Mouse (Mus musculus) G1E (cell line): Measurements from ENCODE around the gene Colq. TPM values are rescaled to one million over a fixed set of nuclear protein-coding genes. Genes with fewer than 3 reads are reported as not detected.

ENCODE experiments used
- ATAC-seq: 2 replicates; pipeline ENCODE4 v1.8.0; 2016; ENCODE audit warnings: mild to moderate bottlenecking; ENCODE audit not compliant: insufficient number of reproducible peaks, poor library complexity, low FRiP score, severe bottlenecking; ENCODE audit errors: extremely low read depth
- DNase-seq: peaks from one replicate; pipeline ENCODE4 v3.0.0; 2012; ENCODE audit warnings: low spot score
- H3K27me3 ChIP-seq: 2 replicates; pipeline ENCODE4 v1.6.1; 2012; ENCODE audit warnings: mild to moderate bottlenecking, low read length, inconsistent platforms; ENCODE audit not compliant: insufficient read depth
- H3K36me3 ChIP-seq: replicated peaks from 2 replicates; pipeline ENCODE3; 2012; ENCODE audit warnings: mild to moderate bottlenecking, inconsistent platforms
- H3K4me1 ChIP-seq: 2 replicates; pipeline ENCODE4 v1.6.1; 2012; ENCODE audit warnings: low read depth, low read length, inconsistent platforms, mixed read lengths; ENCODE audit not compliant: insufficient read depth
- H3K4me3 ChIP-seq: 2 replicates; pipeline ENCODE4 v1.5.1; 2012; ENCODE audit warnings: low read depth, mild to moderate bottlenecking, inconsistent platforms, low read length, moderate library complexity, mixed read lengths
- H3K9me3 ChIP-seq: replicated peaks from 2 replicates; pipeline ENCODE4 v1.6.1; 2012; ENCODE audit warnings: inconsistent platforms
- CTCF ChIP-seq: IDR thresholded peaks from 2 replicates; pipeline ENCODE4 v1.5.1; 2012; ENCODE audit warnings: low read depth, low read length, inconsistent platforms, mixed read lengths
- GATA1 ChIP-seq: IDR thresholded peaks from 2 replicates; pipeline ENCODE4 v1.6.1; 2012; ENCODE audit warnings: borderline replicate concordance, low read length, inconsistent platforms, mixed read lengths
- GATA2 ChIP-seq: IDR thresholded peaks from 2 replicates; pipeline ENCODE4 v1.6.1; 2012; ENCODE audit warnings: low read depth, low read length, inconsistent platforms, borderline replicate concordance
- POLR2AphosphoS5 ChIP-seq: IDR thresholded peaks from 2 replicates; pipeline ENCODE4 v1.6.1; 2012; ENCODE audit warnings: low read depth, low read length, inconsistent platforms; ENCODE audit not compliant: insufficient replicate concordance
- TAL1 ChIP-seq: conservative IDR thresholded peaks from 2 replicates; pipeline ENCODE4 v1.6.1; 2012; ENCODE audit warnings: low read depth, low read length, inconsistent platforms, mixed read lengths
- polyA plus RNA-seq: library from polyadenylated mRNA; stranded (reverse); fragments of >175 nt; gene quantifications from 2 replicates; pipeline ENCODE4 v1.2.3, GENCODE M21; 2012
- total RNA-seq, 2 experiments: library from RNA; stranded (forward) in 1 of 2; stranded (reverse) in 1 of 2; fragments of 200-1000 nt in 1 of 2; fragments of >200 nt in 1 of 2; fragmentation: Nextera tagmentation in 1 of 2; gene quantifications; 2 replicates each; pipeline ENCODE4 v1.2.3; 2014 to 2017

Gene Colq
- not detected in 2 replicates for total RNA-seq (2014; fragmentation: Nextera tagmentation)
- total RNA-seq (2017) = 0.06 and 0.44 TPM in 2 replicates
- not detected in 2 replicates for polyA plus RNA-seq

DNA sequence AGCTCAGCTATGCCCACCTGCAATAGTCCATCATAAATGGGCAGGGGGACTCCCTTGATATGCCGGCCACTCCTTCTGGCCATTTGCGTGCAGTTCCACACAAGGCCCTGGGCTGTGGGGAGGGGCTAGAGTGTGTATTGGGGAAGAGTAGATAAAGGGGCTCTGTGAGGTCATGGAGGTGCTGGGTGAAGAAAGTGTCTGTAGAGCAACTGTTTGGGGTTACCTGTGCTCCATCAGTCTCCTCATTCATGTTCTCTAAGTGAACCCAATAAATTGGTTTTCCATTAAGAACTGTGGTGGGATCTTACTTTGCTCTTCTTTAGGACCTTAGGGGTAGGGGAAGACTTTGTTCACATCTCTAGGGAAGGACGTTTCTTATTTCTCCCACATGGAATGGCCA lies at the start of gene Colq:
Gene Colq, minus strand, starts transcription at position 101 of the 400 bp plus-strand sequence.
- H3K27me3 ChIP-seq = peaks cover 9% of the 10 kb centered on the region; the same call in 1 of the 2 replicates
- no peak for ATAC-seq
- no peaks in the 10 kb centered on the region for H3K9me3 ChIP-seq
- TF ChIP-seq CTCF = no peak
- TF ChIP-seq POLR2AphosphoS5 = no peak
- TF ChIP-seq GATA1 = no peak
- TF ChIP-seq GATA2 = no peak
- TF ChIP-seq TAL1 = no peak
- no peaks in the 10 kb centered on the region for H3K36me3 ChIP-seq
- no peak within 1 kb of the TSS for H3K4me3 ChIP-seq
- no peak for DNase-seq
- no peaks in the 10 kb centered on the region for H3K4me1 ChIP-seq

DNA sequence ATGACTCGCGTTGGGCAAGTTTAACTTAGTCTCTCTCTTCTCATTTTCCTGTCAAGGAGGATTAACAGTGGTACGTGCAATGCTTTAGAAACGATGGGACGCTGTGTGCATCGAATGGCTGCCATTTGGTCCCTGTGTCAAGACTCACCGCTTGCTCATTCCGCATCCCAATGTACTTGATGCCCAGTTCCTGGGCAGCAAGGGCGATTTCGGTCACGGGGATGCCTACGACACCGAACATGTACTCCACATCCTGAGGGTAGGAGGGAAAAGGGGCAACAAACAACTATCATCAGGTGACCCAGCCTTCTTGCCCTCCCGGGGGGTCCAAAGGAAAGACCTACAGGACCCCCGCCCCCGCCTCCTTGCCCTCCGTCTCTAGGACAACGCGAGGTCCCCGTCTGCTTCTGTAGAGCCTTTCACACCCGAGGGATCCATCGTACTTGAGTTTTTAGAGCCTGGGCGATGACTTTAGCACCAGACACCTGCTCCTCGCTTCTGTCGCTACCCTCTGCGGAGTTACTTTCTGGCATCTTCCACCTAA lies 49.3 kb upstream of the Colq start, which contains the start of gene Gm49387:
Gene Gm49387, minus strand, starts transcription at position 533 of the 544 bp plus-strand sequence.
- no peak for TF ChIP-seq CTCF
- no peak for TF ChIP-seq GATA2
- TF ChIP-seq POLR2AphosphoS5 = no peak
- no peak for TF ChIP-seq GATA1
- no peak for TF ChIP-seq TAL1
- H3K4me3 ChIP-seq = peak within 1 kb of the TSS; percentile 84
- peaks cover 28% of the 10 kb centered on the region for H3K4me1 ChIP-seq
- no peak for DNase-seq
- no peaks in the 10 kb centered on the region for H3K9me3 ChIP-seq
- peaks cover 7% of the 10 kb centered on the region for H3K36me3 ChIP-seq
- no peaks in the 10 kb centered on the region for H3K27me3 ChIP-seq
- ATAC-seq = peak; percentile 6; the same call in 1 of the 2 replicates

DNA sequence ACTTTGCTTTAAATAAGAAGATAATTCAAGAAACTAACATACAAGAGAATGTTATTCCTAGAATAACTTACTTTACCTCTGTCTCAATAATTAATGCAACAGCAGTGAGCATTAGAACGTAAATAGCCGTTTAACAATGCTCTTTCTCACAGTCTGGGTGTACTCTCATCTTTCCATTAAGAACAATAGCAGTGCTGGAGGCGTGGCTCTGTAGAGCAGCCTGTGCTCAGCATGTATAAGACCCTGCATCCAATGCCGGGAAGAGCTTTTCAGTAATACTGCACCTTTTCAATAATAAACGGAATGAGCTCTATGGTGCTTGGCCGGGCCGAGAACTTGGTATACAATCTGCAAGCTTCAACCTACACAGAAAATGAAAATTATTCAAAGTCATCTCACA lies 39.5 kb upstream of the Colq start:
- no peak for ATAC-seq
- no peak for DNase-seq
- no peaks in the 10 kb centered on the region for H3K27me3 ChIP-seq
- no peaks in the 10 kb centered on the region for H3K9me3 ChIP-seq
- no peak overlapping the region for H3K4me3 ChIP-seq
- peaks cover 3% of the 10 kb centered on the region; the same call in 1 of the 2 replicates for H3K4me1 ChIP-seq
- TF ChIP-seq TAL1 = no peak
- TF ChIP-seq POLR2AphosphoS5 = no peak
- no peak for TF ChIP-seq CTCF
- TF ChIP-seq GATA1 = no peak
- no peak for TF ChIP-seq GATA2
- H3K36me3 ChIP-seq = peaks cover 18% of the 10 kb centered on the region

DNA sequence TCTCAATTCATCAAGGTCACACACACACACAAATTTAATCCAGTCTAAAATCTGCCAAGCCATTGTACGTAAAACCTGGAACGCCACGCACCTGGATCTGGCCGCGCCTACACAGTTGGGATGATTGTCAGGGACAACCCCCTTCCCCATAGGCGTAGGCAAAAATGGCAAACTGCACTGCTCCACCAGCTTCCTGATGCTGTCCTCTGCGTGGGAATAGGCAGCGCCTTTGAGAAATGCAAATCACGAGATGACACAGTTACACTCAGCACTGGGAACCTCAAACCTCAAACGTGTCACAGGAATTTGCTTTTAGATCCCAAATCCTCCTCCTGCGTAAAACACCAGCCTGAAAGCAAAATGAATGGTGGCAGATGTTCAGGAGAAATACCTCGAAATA lies 31.6 kb upstream of the Colq start:
- H3K9me3 ChIP-seq = no peaks in the 10 kb centered on the region
- TF ChIP-seq GATA1 = no peak
- no peak for TF ChIP-seq TAL1
- no peak for TF ChIP-seq CTCF
- TF ChIP-seq GATA2 = no peak
- no peak for TF ChIP-seq POLR2AphosphoS5
- no peaks in the 10 kb centered on the region for H3K27me3 ChIP-seq
- H3K36me3 ChIP-seq = peaks cover 25% of the 10 kb centered on the region
- H3K4me3 ChIP-seq = no peak overlapping the region
- H3K4me1 ChIP-seq = peaks cover 2% of the 10 kb centered on the region; the same call in 1 of the 2 replicates
- ATAC-seq (no peak), DNase-seq (no peak)

DNA sequence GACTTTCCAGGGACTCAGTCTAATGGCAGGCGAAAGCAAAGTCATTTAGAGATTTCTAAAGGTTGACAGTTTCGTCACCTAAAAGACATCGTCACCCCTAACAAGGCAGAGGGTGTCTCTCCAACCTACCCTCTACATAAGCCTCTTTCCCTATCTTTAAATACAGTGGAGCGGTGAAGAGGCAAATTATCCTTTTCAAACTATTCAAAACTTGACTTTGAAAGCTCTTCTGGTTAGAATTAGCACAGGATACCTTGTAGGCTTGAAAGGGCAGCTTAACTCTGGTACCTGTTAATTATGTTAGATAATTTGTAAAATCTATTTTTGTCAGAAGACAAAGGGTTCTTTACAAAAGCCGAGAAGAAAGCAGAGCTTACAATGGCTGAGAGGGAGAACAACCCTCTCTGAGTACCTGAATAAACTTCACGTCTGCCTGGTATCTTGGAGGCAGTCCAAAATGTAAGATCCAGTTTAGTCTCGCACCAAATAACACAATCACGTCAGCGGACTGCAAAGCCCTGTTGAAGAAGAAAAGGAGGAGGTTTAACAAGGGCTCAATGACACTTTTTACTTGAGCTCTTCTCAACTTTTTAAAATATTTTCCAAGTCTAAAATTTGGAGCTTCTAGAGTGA lies 29.6 kb upstream of the Colq start:
- Histone ChIP-seq H3K4me3 (no peak overlapping the region), H3K9me3 (no peaks in the 10 kb centered on the region), H3K36me3 (peaks cover 26% of the 10 kb centered on the region), H3K27me3 (no peaks in the 10 kb centered on the region), H3K4me1 (peaks cover 2% of the 10 kb centered on the region; the same call in 1 of the 2 replicates)
- no peak for DNase-seq
- no peak for TF ChIP-seq POLR2AphosphoS5
- no peak for TF ChIP-seq GATA2
- no peak for ATAC-seq

DNA sequence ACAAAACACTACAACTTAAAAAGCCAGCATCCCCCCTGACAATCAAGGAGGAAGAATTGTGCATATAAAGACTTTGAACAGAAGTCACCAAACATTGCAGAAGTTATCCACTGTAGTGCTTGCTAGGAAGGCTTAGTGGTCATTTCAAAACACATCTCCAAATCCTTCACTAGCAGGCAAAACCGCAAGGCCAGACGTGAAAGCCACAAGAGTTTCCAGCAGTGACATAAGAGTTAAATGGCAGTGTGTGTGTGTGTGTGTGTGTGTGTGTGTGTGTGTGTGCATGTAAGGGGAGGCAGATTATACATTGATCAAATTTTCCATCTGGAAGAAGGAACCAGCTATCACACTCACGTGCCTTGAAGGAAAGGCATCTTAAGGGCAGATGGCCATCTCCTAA lies 26.9 kb upstream of the Colq start:
- no peak for ATAC-seq
- Histone ChIP-seq H3K4me1 (peaks cover 2% of the 10 kb centered on the region; the same call in 1 of the 2 replicates), H3K36me3 (peaks cover 30% of the 10 kb centered on the region), H3K4me3 (no peak overlapping the region), H3K9me3 (no peaks in the 10 kb centered on the region), H3K27me3 (no peaks in the 10 kb centered on the region)
- TF ChIP-seq TAL1 (no peak), GATA1 (no peak), POLR2AphosphoS5 (no peak), GATA2 (no peak), CTCF (no peak)
- no peak for DNase-seq
